Mouse (Mus musculus) brain, embryonic 14.5 days (tissue): ENCODE results near the gene Tac2.
A peak's percentile ranks its signal among the peaks of the same experiment; 100 is the strongest.

ENCODE experiments used
- CTCF ChIP-seq: fragments of 200-500 bp; IDR thresholded peaks from 2 replicates; pipeline ENCODE4 v1.5.1; 2012; ENCODE audit warnings: inconsistent platforms, mild to moderate bottlenecking, moderate library complexity, borderline replicate concordance; ENCODE audit not compliant: insufficient read depth, insufficient read length; ENCODE audit errors: extremely low read depth
- POLR2A ChIP-seq: fragments of 200-500 bp; IDR thresholded peaks from 2 replicates; pipeline ENCODE4 v1.6.1; 2012; ENCODE audit warnings: mild to moderate bottlenecking, inconsistent platforms, borderline replicate concordance; ENCODE audit not compliant: poor library complexity, insufficient read depth, insufficient read length, severe bottlenecking; ENCODE audit errors: extremely low read depth

- TF ChIP-seq POLR2A (no peak), CTCF (peak; percentile 81)
Observed at GRCm38 (mm10) chr10:127677591-127678336, 46.5 kb upstream of the Tac2 start.
